Mouse (Mus musculus) forelimb bud, embryonic 11.5 days (tissue): Measurements from ENCODE around the gene Tmem165.

Experiments
- DNase-seq: peaks from one replicate; pipeline ENCODE4 v3.0.0-alpha.2; 2012; ENCODE audit warnings: low read depth, low spot score

The Tmem165 gene

GRCm38 (mm10) chr5:76171039-76171438, 12.6 kb upstream of the Tmem165 start:
- no peak for DNase-seq

DNA sequence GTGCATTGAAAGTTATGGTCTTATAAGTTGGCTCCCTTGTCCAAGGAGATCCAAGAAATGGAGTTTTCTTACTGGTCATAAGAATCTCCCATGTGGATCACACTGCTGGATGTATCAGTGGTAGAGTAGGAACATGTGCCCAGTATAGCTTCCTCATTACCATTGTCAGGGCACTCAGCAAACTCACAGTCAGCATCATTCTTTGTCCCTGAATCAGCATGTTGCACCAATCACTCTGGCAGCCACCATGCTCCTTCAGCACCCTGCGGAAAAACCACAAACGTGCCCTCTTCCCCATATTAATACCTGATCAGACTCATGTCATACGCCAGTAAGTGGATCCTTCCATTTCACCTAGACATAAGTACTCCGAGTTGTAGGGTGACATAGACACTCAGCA, 8.6 kb upstream of the Tmem165 start:
- DNase-seq: no peak

DNA sequence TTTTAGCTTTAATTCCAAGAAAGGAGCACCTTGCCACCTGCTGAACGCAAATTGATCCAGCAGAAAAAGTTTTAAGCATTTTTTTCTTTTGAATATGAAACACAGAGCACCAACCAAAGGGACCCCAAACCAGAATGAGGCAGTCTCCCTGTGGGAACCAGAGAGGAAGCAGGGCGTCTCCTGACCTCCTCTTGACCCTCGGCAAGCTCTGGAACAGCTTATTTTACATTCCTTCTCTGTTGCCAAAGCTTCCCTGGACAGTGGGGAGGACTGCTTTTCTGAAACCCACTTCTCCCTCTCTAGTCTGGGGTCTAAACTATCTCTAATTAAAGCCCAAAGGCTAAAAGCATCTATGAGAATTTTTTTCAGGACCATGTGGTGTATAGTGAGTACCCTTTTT, 7.3 kb upstream of the Tmem165 start:
- DNase-seq: no peak

DNA sequence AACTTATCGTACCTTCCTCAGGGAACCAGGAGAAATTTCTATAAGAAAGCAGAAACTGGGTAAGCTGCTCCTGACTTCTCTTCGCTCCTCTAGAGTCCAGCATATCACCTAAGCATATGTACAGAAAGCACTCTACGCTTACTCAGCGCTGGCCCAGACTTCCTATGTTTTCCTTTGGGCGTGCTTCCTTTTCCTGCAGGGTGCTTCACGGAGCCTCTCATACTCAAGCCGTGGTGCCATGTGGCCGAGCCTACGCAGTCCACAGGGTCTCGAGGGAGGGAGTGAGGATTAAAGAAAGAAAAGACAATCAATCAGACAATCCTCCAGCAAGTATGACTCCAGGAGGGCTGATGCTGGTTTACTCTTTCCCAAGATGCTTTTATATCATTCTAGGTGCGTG, 6.8 kb upstream of the Tmem165 start:
- DNase-seq: no peak

DNA sequence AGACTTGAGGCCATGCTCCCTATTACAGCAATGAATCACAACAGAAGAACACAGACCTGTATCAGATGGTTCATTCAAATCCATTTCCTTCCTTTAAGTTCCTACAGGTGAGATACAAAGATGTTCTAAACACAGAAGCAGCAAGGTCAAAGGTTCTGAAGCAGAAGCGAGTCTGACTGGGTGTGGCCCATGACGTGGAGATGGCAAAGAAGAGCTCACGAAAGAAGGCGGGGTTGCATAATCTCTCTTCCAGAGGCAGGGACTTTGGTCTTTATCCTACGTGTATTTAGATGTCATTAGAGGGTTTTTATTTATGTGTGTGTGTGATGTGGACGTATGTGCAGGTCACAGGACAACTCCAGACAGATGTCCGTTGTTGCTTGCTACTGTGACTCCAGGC, 6.0 kb upstream of the Tmem165 start:
- DNase-seq: no peak

DNA sequence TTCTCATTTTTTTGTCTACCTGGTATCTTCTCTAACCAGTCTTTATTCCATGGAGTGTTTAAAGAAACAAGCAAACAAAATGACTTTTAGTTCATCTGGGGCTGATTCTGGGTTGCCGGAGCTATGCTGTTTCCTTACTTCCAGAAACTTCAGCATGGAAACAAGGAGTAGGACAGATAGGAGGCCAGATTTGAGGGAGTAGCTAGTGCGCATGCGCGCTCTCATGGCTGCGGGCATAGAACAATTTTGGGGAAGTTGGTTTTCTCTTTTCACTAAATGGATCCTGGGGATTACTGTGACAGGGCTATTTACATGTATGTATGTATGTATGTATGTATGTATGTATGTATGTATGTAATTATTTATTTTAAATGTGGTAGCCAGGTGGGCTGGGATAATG, 4.5 kb upstream of the Tmem165 start:
- DNase-seq: no peak

DNA sequence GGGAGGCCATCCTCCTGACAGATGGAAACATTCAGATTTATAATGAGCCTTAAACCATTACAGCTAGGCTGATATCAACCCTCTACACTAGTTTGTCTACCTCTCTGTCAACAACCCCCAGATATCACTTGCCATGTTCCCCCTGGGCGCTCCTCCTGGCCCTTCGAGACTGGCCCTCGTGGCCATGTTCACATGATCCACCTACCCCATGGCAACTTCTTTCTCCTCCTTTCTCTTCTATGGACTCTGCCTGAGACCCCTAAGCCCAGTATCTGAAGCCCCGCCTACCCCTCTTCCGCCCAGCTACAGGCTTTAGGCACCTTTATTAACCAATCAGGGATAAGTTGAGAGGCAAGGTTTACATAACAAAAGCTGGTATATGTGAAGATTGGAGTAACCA, 3.9 kb upstream of the Tmem165 start:
- DNase-seq: no peak

DNA sequence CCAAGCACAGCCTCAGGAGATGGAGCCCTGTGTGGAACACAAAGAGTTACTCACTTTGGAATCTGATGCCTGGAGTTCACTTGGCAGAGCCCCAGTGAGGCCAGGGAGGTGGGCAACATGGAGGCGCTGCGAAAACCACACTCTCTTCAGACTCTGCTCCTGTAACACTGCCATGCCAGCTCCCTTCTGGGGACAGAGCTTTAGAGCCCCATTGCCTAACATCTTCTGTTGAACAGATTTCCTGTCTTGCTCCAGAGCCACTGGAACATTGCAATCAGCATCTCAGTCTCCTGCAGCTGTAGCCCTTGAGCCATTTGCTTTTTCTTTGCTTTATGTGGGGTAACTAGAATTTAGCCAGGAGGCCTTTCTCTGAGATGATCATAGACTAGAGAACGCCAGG, 1.4 kb upstream of the Tmem165 start:
- DNase-seq: no peak

GRCm38 (mm10) chr5:76183043-76183749, 484 bp upstream of the Tmem165 start:
- DNase-seq: no peak

- peak; percentile 72 for DNase-seq
Observed at GRCm38 (mm10) chr5:76184286-76185080, 803 bp downstream of the Tmem165 start.

DNA sequence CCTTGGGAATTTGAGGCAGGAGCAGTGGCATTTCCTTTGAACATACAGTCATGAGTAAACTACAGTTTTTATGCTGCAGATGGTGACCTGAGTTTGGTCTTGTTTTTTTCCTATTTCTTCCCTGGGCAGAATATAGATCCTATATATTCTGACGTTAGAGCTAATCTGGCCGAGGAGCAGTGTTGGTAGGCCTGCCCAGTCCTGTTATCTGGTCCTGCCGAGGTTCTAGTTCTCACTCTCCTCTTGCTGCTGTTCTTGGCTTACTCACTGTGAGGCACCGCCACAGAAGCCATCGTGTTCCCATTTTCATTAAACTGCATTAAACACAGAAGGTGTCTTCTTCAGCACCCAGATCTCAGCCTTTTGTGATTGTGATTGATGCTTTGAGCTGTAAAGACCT, 4.2 kb downstream of the Tmem165 start:
- no peak for DNase-seq

GRCm38 (mm10) chr5:76190609-76191008, 6.9 kb downstream of the Tmem165 start:
- no peak for DNase-seq

GRCm38 (mm10) chr5:76193075-76193474, 9.4 kb downstream of the Tmem165 start:
- no peak for DNase-seq

DNA sequence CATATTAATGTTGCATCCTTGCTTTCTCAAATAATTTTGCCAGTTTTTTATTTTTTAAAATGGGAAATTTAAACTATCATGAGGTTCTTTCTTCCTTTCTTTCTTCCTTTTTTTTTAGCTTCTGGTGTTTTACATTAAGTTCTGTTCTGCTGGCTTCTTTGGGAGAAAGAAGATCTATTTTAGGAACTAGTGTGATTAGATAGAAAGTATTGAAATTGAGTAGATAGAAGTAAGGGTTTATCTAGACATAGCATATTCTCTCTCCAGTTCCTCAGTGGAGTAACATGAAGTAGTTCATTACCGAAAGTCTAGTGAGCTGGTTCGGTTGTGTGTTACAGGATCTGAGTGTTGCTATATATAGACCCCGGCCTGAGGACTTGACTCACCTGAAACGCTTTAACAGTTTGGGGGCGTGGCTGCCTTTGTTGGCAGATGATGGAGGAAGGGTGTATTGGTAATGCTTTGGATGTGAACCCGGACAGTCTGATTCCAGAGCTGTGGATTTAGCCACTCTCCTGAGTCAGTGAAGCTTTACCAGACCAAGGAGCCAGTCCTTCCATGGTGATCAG, 10.8 kb downstream of the Tmem165 start:
- no peak for DNase-seq

- DNase-seq: no peak
Observed at GRCm38 (mm10) chr5:76199346-76199745, 15.7 kb downstream of the Tmem165 start.

DNA sequence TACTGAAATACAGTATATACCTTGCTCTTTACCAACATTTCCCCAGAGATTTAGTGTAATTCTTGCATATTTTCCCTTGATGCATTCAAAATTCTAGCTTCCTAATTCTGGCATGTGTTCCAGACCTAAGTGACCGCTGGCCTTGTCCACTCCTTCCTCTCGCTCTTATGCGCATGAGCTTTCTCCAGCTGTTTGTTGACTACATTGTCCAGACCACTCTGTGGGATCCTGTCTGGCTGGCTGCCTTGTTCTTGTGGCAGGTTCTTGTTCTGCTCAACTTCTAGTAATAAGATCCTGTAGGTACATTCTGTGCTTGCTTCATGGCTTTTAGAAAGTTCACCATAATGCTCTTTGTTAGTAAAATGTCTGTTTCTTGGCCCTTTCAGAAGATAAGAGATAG, 19.5 kb downstream of the Tmem165 start:
- DNase-seq: no peak

GRCm38 (mm10) chr5:76205886-76206285, 22.2 kb downstream of the Tmem165 start:
- no peak for DNase-seq

GRCm38 (mm10) chr5:76208066-76208465, 24.4 kb downstream of the Tmem165 start:
- no peak for DNase-seq

DNA sequence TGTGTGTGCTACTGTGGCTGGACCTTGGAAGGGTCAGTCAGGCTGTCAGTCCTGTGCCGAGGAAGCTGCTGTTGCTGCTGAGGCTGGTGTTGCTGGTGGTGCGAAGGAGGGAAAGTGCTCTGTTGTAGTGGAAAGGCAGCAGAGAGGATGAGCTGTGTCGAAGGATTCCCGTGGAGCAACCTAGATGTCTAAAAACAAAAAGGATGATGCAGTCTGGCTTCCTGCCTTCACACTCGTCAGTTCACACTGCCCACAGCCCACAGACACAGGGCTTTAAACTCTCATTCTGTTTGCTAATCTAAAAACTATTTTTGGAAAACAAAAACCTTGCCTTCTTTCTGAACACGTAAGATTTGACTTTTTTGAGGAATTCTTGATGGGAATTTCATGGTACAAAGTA, 33.0 kb downstream of the Tmem165 start:
- DNase-seq: no peak

GRCm38 (mm10) chr5:76231171-76231855, 47.6 kb downstream of the Tmem165 start:
- DNase-seq: no peak

GRCm38 (mm10) chr5:76243274-76243673, 59.6 kb downstream of the Tmem165 start:
- DNase-seq: no peak

GRCm38 (mm10) chr5:76243929-76244328, 60.2 kb downstream of the Tmem165 start:
- no peak for DNase-seq
